ENCODE assay signal across 7 mouse cellular contexts in genomic region chr15:86228186-86228585, GRCm38 (mm10). TPM values are rescaled to one million over a fixed set of nuclear protein-coding genes. Genes with fewer than 3 reads are reported as not detected.
DNase-seq lines count a peak whose midpoint lies in the region; ATAC-seq and TF ChIP-seq lines count a peak whose summit lies in the region.

No protein-coding gene starts in this region.

- peak; percentile 67 for DNase-seq in midbrain, embryonic 14.5 days
- DNase-seq in midbrain, embryonic 10.5 days (ENCODE audit: low spot score): no peak
- no peak for DNase-seq in Patski (ENCODE audit: low read depth, low spot score)
- DNase-seq in cerebellum, adult 8-10 months: peak; percentile 61
- DNase-seq in heart, postnatal 4 days: peak; percentile 67
- peak; percentile 76 for DNase-seq in lung, postnatal 10 days

- no peaks in the 10 kb centered on the region for H3K27me3 ChIP-seq in midbrain, embryonic 14.5 days (ENCODE audit: control insufficient read depth, insufficient read depth, low read length)
- no peaks in the 10 kb centered on the region for H3K27me3 ChIP-seq in midbrain, embryonic 10.5 days (ENCODE audit: low read depth, poor library complexity, severe bottlenecking)
- H3K27me3 ChIP-seq in Patski: no peaks in the 10 kb centered on the region

- no peak overlapping the region for H3K9ac ChIP-seq in midbrain, embryonic 14.5 days (replicated peaks; ENCODE audit: low read length)

- in situ Hi-C loops in Patski (cut with MboI; ENCODE audit: low pct_unique_long_range_greater_than_20kb): no loop called here

- no peak overlapping the region for H3K27ac ChIP-seq in midbrain, embryonic 14.5 days (replicated peaks; ENCODE audit: low read depth, low read length)
- H3K27ac ChIP-seq in midbrain, embryonic 10.5 days (replicated peaks): no peak overlapping the region

- no peaks in the 10 kb centered on the region for H3K36me3 ChIP-seq in midbrain, embryonic 14.5 days (ENCODE audit: control insufficient read depth, insufficient read depth, low read length)
- H3K36me3 ChIP-seq in midbrain, embryonic 10.5 days: peaks cover 5% of the 10 kb centered on the region; the same call in 1 of the 2 replicates

- ATAC-seq in midbrain, embryonic 14.5 days (ENCODE audit: low FRiP score, low TSS enrichment): no peak
- ATAC-seq in Patski: peak; percentile 68
- no peak; the same call in 1 of the 2 replicates for ATAC-seq in frontal cortex, adult (ENCODE audit: low TSS enrichment)

- POLR2A ChIA-PET in Patski (lab: Charles Lee): no interaction called here

- no peaks in the 10 kb centered on the region for H3K9me3 ChIP-seq in midbrain, embryonic 14.5 days (ENCODE audit: control insufficient read depth, low read length)
- H3K9me3 ChIP-seq in midbrain, embryonic 10.5 days (replicated peaks): 0 out of 2 replicates have a peak, but pooled peaks cover 5% of the 10 kb centered on the region

- H3K4me2 ChIP-seq in midbrain, embryonic 14.5 days (ENCODE audit: low read length): no peak overlapping the region

- WGBS in midbrain, embryonic 14.5 days: 39% methylated on average over 3 of the region's 3 CpGs
- 51% methylated on average over 3 of the region's 3 CpGs for WGBS in midbrain, embryonic 10.5 days

- no peaks in the 10 kb centered on the region; the same call in 1 of the 2 replicates for H3K4me1 ChIP-seq in midbrain, embryonic 14.5 days (ENCODE audit: control insufficient read depth, insufficient read depth, low read length)
- peaks cover 3% of the 10 kb centered on the region; the same call in 1 of the 2 replicates for H3K4me1 ChIP-seq in midbrain, embryonic 10.5 days

- CTCF ChIA-PET in Patski (lab: Charles Lee): interaction anchor here (1.2 kb wide), 1 partner anchor 26 kb away, joined by 3 read pairs; no protein-coding TSS in a partner anchor

- no peak overlapping the region for H3K4me3 ChIP-seq in midbrain, embryonic 14.5 days (replicated peaks; ENCODE audit: low read depth, low read length)
- H3K4me3 ChIP-seq in midbrain, embryonic 10.5 days: no peak overlapping the region

- TF ChIP-seq CTCF in Patski (IDR thresholded peaks at IDR 0.05): peak; percentile 64

RNA-seq across cellular contexts. Expression of gene Tbc1d22a, which starts 13.9 kb away (rescaled TPM):
- polyA plus RNA-seq in midbrain, embryonic 14.5 days (2014; fragmentation: Nextera tagmentation; extraction: Ambion mirVana): 9.3 and 11.9 TPM in 2 replicates
- polyA plus RNA-seq in midbrain, embryonic 10.5 days (2016; fragmentation: Nextera tagmentation; extraction: Ambion mirVana): 10.8 and 12.5 TPM in 2 replicates
- 37.9 TPM for polyA plus RNA-seq in Patski (2021)
- 10 to 100 TPM; 16.5 to 20.6 TPM for total RNA-seq in heart, postnatal 4 days (2021)

RNA-seq across cellular contexts. Expression of gene Cerk, which starts 42.2 kb away (rescaled TPM):
- polyA plus RNA-seq in midbrain, embryonic 14.5 days (2014; fragmentation: Nextera tagmentation; extraction: Ambion mirVana): 20.3 and 23.5 TPM in 2 replicates
- 13.3 and 16.8 TPM in 2 replicates for polyA plus RNA-seq in midbrain, embryonic 10.5 days (2016; fragmentation: Nextera tagmentation; extraction: Ambion mirVana)
- 46.2 TPM for polyA plus RNA-seq in Patski (2021)
- 10 to 100 TPM; 39.1 to 40.2 TPM for total RNA-seq in heart, postnatal 4 days (2021)

Comparison
In these comparisons a context has a peak if more than half of its experiments do, and no peak if none do; other contexts are left out.
1. DNase-seq: peak in midbrain, embryonic 14.5 days (single experiment), cerebellum, adult 8-10 months (single experiment), heart, postnatal 4 days (single experiment) and lung, postnatal 10 days (single experiment); none in midbrain, embryonic 10.5 days (single experiment) and Patski (single experiment).